Mouse (Mus musculus) forebrain, postnatal 0 days (tissue): Measurements from ENCODE around the gene Ampd3. TPM values are rescaled to one million over a fixed set of nuclear protein-coding genes. Genes with fewer than 3 reads are reported as not detected.

Experiments used
- ATAC-seq: fragments of 200-750 bp; cut with Nextera tagmentation; 2 replicates; pipeline ENCODE4 v1.8.0; 2017; ENCODE audit warnings: mild to moderate bottlenecking, moderate library complexity
- DNase-seq: peaks from one replicate; pipeline ENCODE4 v3.0.0-alpha.2; 2015
- H3K27ac ChIP-seq: fragments of 300-500 bp; sonication (generic); 2 replicates; pipeline ENCODE4 v1.5.1; 2014; ENCODE audit warnings: low read depth, mild to moderate bottlenecking, antibody characterized with exemption, low read length, moderate library complexity, mixed read lengths
- H3K27me3 ChIP-seq: fragments of 300-500 bp; sonication (generic); 2 replicates; pipeline ENCODE4 v1.6.1; 2014; ENCODE audit warnings: mild to moderate bottlenecking, low read length, mixed read lengths; ENCODE audit not compliant: insufficient read depth
- H3K36me3 ChIP-seq: fragments of 300-500 bp; sonication (generic); 2 replicates; pipeline ENCODE4 v1.6.1; 2014; ENCODE audit warnings: mild to moderate bottlenecking, moderate library complexity; ENCODE audit not compliant: insufficient read depth
- H3K4me1 ChIP-seq: fragments of 300-500 bp; sonication (generic); 2 replicates; pipeline ENCODE4 v1.6.1; 2014; ENCODE audit warnings: antibody characterized with exemption; ENCODE audit not compliant: insufficient read depth
- H3K4me2 ChIP-seq: fragments of 300-500 bp; sonication (generic); 2 replicates; pipeline ENCODE4 v1.6.1; 2014; ENCODE audit warnings: low read depth, mild to moderate bottlenecking, moderate library complexity
- H3K4me3 ChIP-seq: fragments of 300-500 bp; sonication (generic); 2 replicates; pipeline ENCODE4 v1.5.1; 2014; ENCODE audit warnings: low read depth, low read length, mixed read lengths
- H3K9ac ChIP-seq: fragments of 300-500 bp; sonication (generic); 2 replicates; pipeline ENCODE4 v1.6.1; 2014; ENCODE audit warnings: mild to moderate bottlenecking
- H3K9me3 ChIP-seq: fragments of 300-500 bp; sonication (generic); 2 replicates; pipeline ENCODE4 v1.6.1; 2016; ENCODE audit warnings: low read length
- CTCF ChIP-seq: sonication (generic); IDR thresholded peaks from 2 replicates; pipeline ENCODE4 v1.5.1; 2016; ENCODE audit warnings: antibody characterized with exemption, control low read depth, low read depth
- WGBS: fragments of 180-500 bp; shearing (Covaris S2); extraction: QIAGEN DNeasy Blood & Tissue Kit; methylation state at CpG from one replicate; pipeline ENCODE4 v1.1.7; 2014; 5-methylcytosine and 5-hydroxymethylcytosine counted together
- polyA plus RNA-seq: library from polyadenylated mRNA; unstranded; fragments of >200 nt; fragmentation: Nextera tagmentation; extraction: Ambion mirVana; gene quantifications from 2 replicates; pipeline ENCODE4 v1.2.1, GENCODE M21; 2015
- total RNA-seq: library from RNA; depleted of rRNA; stranded (reverse); fragments of >200 nt; gene quantifications from 2 replicates; pipeline ENCODE4 v1.2.3, GENCODE M21; 2014

Ampd3 gene
- total and polyA plus RNA-seq, 2 experiments from 2014 or later = 8.6 to 11.0 TPM

GRCm38 (mm10) chr7:110809585-110810557, 41.9 kb downstream of the Ampd3 start:
- no peaks in the 10 kb centered on the region for H3K27me3 ChIP-seq
- WGBS = 78% methylated on average over 18 of the region's 18 CpGs
- peaks cover 23% of the 10 kb centered on the region; the same call in 1 of the 2 replicates for H3K36me3 ChIP-seq
- H3K27ac ChIP-seq = no peak overlapping the region
- no peaks in the 10 kb centered on the region for H3K9me3 ChIP-seq
- no peak for DNase-seq
- no peak overlapping the region for H3K9ac ChIP-seq
- no peak for TF ChIP-seq CTCF
- no peak overlapping the region for H3K4me2 ChIP-seq
- no peak; the same call in 1 of the 2 replicates for ATAC-seq
- no peak overlapping the region for H3K4me3 ChIP-seq
- H3K4me1 ChIP-seq = no peaks in the 10 kb centered on the region

GRCm38 (mm10) chr7:110810995-110811394, 43.0 kb downstream of the Ampd3 start:
- WGBS = 64% methylated on average over 8 of the region's 8 CpGs
- no peak for ATAC-seq
- TF ChIP-seq CTCF = no peak

GRCm38 (mm10) chr7:110811529-110811928, 43.5 kb downstream of the Ampd3 start:
- ATAC-seq (no peak), DNase-seq (no peak)
- no peak overlapping the region for H3K9ac ChIP-seq
- no peaks in the 10 kb centered on the region for H3K4me1 ChIP-seq
- no peak overlapping the region for H3K4me3 ChIP-seq
- H3K36me3 ChIP-seq = peaks cover 18% of the 10 kb centered on the region; the same call in 1 of the 2 replicates
- no peak overlapping the region for H3K27ac ChIP-seq
- no peaks in the 10 kb centered on the region for H3K9me3 ChIP-seq
- H3K27me3 ChIP-seq = no peaks in the 10 kb centered on the region
- TF ChIP-seq CTCF = no peak
- H3K4me2 ChIP-seq = no peak overlapping the region
- 85% methylated on average over 5 of the region's 5 CpGs for WGBS

More at GRCm38 (mm10) chr7:110810995-110811394, 43.0 kb downstream of the Ampd3 start:
- no peaks in the 10 kb centered on the region for H3K27me3 ChIP-seq
- no peaks in the 10 kb centered on the region for H3K9me3 ChIP-seq
- DNase-seq = no peak
- H3K27ac ChIP-seq = no peak overlapping the region
- H3K36me3 ChIP-seq = peaks cover 18% of the 10 kb centered on the region; the same call in 1 of the 2 replicates
- H3K4me3 ChIP-seq = no peak overlapping the region
- H3K4me1 ChIP-seq = no peaks in the 10 kb centered on the region
- no peak overlapping the region for H3K9ac ChIP-seq
- no peak overlapping the region for H3K4me2 ChIP-seq

GRCm38 (mm10) chr7:110813983-110814382, 46.0 kb downstream of the Ampd3 start:
- no peak overlapping the region for H3K4me2 ChIP-seq
- TF ChIP-seq CTCF = no peak
- no peaks in the 10 kb centered on the region for H3K9me3 ChIP-seq
- H3K4me3 ChIP-seq = no peak overlapping the region
- WGBS = 93% methylated on average over 1 of the region's 1 CpGs
- ATAC-seq = no peak
- no peaks in the 10 kb centered on the region for H3K4me1 ChIP-seq
- no peak for DNase-seq
- no peaks in the 10 kb centered on the region for H3K27me3 ChIP-seq
- H3K36me3 ChIP-seq = peaks cover 18% of the 10 kb centered on the region; the same call in 1 of the 2 replicates
- H3K27ac ChIP-seq = no peak overlapping the region
- H3K9ac ChIP-seq = no peak overlapping the region

GRCm38 (mm10) chr7:110816037-110816436, 48.0 kb downstream of the Ampd3 start:
- WGBS = 72% methylated on average over 5 of the region's 5 CpGs
- Histone ChIP-seq H3K9me3 (no peaks in the 10 kb centered on the region), H3K4me3 (no peak overlapping the region), H3K4me1 (no peaks in the 10 kb centered on the region), H3K27me3 (no peaks in the 10 kb centered on the region), H3K27ac (no peak overlapping the region), H3K4me2 (no peak overlapping the region), H3K36me3 (peaks cover 14% of the 10 kb centered on the region; the same call in 1 of the 2 replicates), H3K9ac (no peak overlapping the region)
- DNase-seq (peak; percentile 74), ATAC-seq (peak; percentile 65)
- TF ChIP-seq CTCF = peak; percentile 89

GRCm38 (mm10) chr7:110818206-110818605, 50.2 kb downstream of the Ampd3 start:
- no peaks in the 10 kb centered on the region for H3K4me1 ChIP-seq
- H3K36me3 ChIP-seq = peaks cover 9% of the 10 kb centered on the region; the same call in 1 of the 2 replicates

GRCm38 (mm10) chr7:110818787-110819350, 50.9 kb downstream of the Ampd3 start:
- TF ChIP-seq CTCF = no peak
- Histone ChIP-seq H3K27ac (no peak overlapping the region), H3K4me1 (no peaks in the 10 kb centered on the region), H3K4me2 (no peak overlapping the region), H3K4me3 (no peak overlapping the region), H3K9me3 (no peaks in the 10 kb centered on the region), H3K36me3 (peaks cover 16% of the 10 kb centered on the region), H3K9ac (no peak overlapping the region), H3K27me3 (no peaks in the 10 kb centered on the region)
- DNase-seq (no peak), ATAC-seq (no peak)
- 91% methylated on average over 11 of the region's 11 CpGs for WGBS

More at GRCm38 (mm10) chr7:110818206-110818605, 50.2 kb downstream of the Ampd3 start:
- Histone ChIP-seq H3K4me3 (no peak overlapping the region), H3K9ac (no peak overlapping the region), H3K27ac (no peak overlapping the region), H3K4me2 (no peak overlapping the region), H3K9me3 (no peaks in the 10 kb centered on the region), H3K27me3 (no peaks in the 10 kb centered on the region)
- no peak for TF ChIP-seq CTCF
- 80% methylated on average over 6 of the region's 6 CpGs for WGBS
- DNase-seq = no peak
- ATAC-seq = no peak
